Mouse (Mus musculus): ENCODE data around the gene Oasl2. TPM values are rescaled to one million over a fixed set of nuclear protein-coding genes. Genes with fewer than 3 reads are reported as not detected.
"Not testable (repeated sequence)": the region's sequence is repeated elsewhere in the genome, so short reads cannot be mapped to it uniquely, and the experiment has no call there.

The Oasl2 gene
- 4.2 and 6.2 TPM in 2 replicates for polyA plus RNA-seq (2015; fragmentation: Nextera tagmentation; extraction: Ambion mirVana)

DNA sequence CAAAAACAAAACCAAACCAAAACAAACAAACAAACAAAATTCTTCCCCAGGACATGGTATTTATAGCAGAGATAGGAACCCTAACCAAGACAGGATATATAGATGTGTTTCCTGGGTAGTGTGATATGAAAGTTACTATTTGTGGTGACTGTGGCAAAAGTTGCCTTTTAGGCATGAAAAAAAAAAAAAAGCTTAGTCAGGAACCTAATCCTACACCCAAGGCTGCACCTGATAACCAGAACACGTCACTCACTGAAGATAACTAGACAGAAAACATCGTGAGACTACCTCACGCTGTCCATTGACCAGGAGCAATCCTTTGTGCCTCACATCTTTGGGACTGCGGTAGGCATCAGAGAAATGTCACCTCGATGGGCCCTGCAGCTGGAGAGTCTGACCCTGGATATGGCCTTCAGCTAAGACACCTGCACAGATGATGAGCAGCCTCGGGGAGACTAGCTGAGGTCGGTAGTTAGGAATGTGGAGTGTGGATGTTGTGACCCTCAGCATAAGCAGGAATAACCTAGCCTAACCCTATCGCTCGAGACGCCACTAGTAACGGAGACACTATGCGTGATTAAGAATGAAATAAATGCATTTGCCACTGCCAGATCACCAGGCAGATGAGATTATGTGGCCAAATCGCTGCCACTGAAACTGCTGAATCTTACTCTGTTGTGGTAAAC, at the start of gene Oasl2:
Gene Oasl2 (plus strand): TSS at position 249 of the 686 bp plus-strand sequence.
- no peak for ATAC-seq (replicated peaks; ENCODE audit: low FRiP score)
- Histone ChIP-seq H3K9me3 (replicated peaks) (no peaks in the 10 kb centered on the region), H3K27me3 (no peaks in the 10 kb centered on the region; the same call in 1 of the 2 replicates), H3K4me1 (peaks cover 14% of the 10 kb centered on the region), H3K4me2 (peak within 1 kb of the TSS; percentile 50), H3K9ac (peak within 1 kb of the TSS; percentile 31; the same call in 1 of the 2 replicates), H3K4me3 (replicated peaks) (peak within 1 kb of the TSS; percentile 24), H3K36me3 (no peaks in the 10 kb centered on the region), H3K27ac (0 out of 2 replicates have a peak within 1 kb of the TSS, but pooled peaks have one; percentile 22)
- 63% methylated on average over 13 of the region's 13 CpGs for WGBS

DNA sequence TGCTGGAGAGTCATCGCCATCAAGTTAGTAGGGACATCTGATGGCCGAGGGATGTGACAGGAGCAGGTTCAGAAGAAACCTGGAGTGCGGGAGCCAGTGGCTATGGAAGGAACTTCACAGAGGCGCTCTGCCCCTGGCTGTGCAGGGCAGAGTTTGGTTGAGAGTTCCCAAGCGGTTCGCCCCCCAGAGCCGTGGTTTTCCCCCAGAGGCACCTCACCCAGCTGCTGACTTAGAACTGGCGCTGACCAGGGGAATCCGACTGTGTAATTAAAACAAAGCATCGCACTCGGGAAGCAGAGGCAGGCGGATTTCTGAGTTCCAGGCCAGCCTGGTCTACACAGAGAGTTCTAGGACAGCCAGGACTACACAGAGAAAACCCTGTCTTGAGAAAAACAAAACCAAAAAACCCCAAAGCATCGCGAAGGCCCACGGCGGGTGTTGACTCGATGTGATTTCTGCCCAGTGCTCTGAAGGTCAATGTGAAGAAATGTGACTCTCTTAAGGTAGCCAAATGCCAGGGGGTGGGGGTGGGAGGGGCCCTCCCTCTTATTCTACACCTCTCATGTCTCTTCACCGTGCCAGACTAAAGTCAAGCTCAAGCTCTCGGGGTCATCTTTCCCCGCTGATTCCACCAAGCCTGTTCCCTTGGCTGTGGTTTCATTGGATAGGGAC, 45.0 kb upstream of the Oasl2 start:
- H3K4me2 ChIP-seq = no peak overlapping the region
- 78% methylated on average over 20 of the region's 20 CpGs for WGBS
- no peak for ATAC-seq (replicated peaks; ENCODE audit: low FRiP score)
- no peak overlapping the region for H3K9ac ChIP-seq
- no peak overlapping the region for H3K27ac ChIP-seq
- H3K27me3 ChIP-seq = no peaks in the 10 kb centered on the region
- H3K4me3 ChIP-seq (replicated peaks) = no peak overlapping the region
- H3K4me1 ChIP-seq = no peaks in the 10 kb centered on the region
- H3K36me3 ChIP-seq = no peaks in the 10 kb centered on the region
- H3K9me3 ChIP-seq (replicated peaks) = no peaks in the 10 kb centered on the region

DNA sequence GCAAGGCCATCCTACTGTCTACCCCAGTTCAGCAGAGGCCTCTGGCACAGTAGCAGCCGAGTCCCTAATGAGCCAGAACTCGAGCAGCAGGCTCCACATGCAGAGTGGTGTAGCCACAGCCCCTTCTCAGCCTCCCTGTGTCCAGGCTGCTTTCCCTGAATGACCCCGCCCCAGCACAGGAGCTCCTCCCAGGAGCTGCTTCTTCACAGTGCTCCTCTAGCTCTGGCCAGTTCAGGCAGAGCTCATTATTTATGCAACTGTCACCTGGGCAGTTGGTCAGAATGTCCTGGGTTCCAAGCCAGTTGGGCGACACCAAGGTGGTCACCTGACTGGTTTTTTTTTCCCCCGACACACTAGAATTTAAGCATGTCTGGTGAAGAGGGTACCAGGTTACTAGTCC, 43.4 kb upstream of the Oasl2 start, which contains the start of gene 4930519G04Rik:
Gene 4930519G04Rik (plus strand): TSS at position 301 of the 400 bp plus-strand sequence.
- H3K9ac ChIP-seq; H3K4me1 ChIP-seq; H3K4me3 ChIP-seq (replicated peaks); H3K27me3 ChIP-seq; H3K36me3 ChIP-seq; ATAC-seq (replicated peaks; ENCODE audit: low FRiP score); H3K27ac ChIP-seq; H3K9me3 ChIP-seq (replicated peaks); H3K4me2 ChIP-seq: not testable (repeated sequence)
- WGBS = 70% methylated on average over 3 of the region's 5 CpGs

DNA sequence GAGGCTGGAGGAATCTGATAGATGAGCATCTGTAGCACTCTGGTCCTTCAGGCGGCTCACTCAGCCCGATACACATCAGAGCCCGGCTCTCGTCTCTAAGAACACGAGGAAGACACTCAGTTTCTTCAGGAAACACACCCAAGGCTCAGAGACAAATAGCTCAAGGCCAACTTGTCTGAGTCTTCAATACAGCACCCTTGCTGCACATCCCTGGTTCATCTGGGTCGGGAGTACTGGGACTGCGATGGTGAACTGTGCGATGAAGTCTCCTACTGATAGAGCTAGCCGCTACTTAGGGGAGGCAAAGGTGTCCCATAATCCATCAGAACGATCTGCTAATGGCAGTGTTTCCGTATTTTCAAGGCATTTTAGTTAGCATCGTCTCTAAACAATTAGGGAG, 38.2 kb upstream of the Oasl2 start, which contains the start of gene Gm9936:
Gene Gm9936 (minus strand): TSS at position 101 of the 400 bp plus-strand sequence.
- H3K9ac ChIP-seq = no peak within 1 kb of the TSS
- peak within 1 kb of the TSS; percentile 27 for H3K4me3 ChIP-seq (replicated peaks)
- H3K9me3 ChIP-seq (replicated peaks) = no peaks in the 10 kb centered on the region
- 85% methylated on average over 12 of the region's 12 CpGs for WGBS
- peaks cover 11% of the 10 kb centered on the region for H3K27me3 ChIP-seq
- no peak for ATAC-seq (replicated peaks; ENCODE audit: low FRiP score)
- no peak within 1 kb of the TSS for H3K27ac ChIP-seq
- H3K36me3 ChIP-seq = no peaks in the 10 kb centered on the region
- peak within 1 kb of the TSS; percentile 57 for H3K4me2 ChIP-seq
- peaks cover 12% of the 10 kb centered on the region; the same call in 1 of the 2 replicates for H3K4me1 ChIP-seq

DNA sequence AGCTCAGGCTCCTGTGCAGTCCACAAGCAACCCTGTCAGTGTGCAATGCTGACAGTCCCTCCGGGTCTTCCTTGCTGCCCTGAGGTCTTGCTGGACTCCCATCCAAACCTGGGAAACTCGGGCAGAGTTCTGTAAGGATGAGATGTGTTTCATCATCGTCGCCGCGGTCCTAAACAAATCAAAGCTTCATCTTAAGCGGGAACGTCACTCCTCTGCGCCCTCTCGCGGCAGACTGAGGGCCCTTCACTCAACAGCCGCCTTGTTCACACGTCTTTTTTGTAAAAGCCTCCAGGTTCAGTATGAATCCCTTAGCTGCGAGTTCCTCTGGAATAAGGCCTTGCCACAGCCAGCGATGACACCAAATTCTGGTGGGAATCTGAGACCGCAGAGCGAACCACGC, 37.5 kb upstream of the Oasl2 start:
- 7% methylated on average over 18 of the region's 18 CpGs for WGBS
- H3K4me1 ChIP-seq = peaks cover 12% of the 10 kb centered on the region; the same call in 1 of the 2 replicates
- no peak overlapping the region for H3K9ac ChIP-seq
- H3K4me3 ChIP-seq (replicated peaks) = peak overlapping the region; percentile 27
- ATAC-seq (replicated peaks; ENCODE audit: low FRiP score) = no peak
- H3K27me3 ChIP-seq = peaks cover 11% of the 10 kb centered on the region
- H3K36me3 ChIP-seq = no peaks in the 10 kb centered on the region
- H3K27ac ChIP-seq = no peak overlapping the region
- peak overlapping the region; percentile 57 for H3K4me2 ChIP-seq
- H3K9me3 ChIP-seq (replicated peaks) = no peaks in the 10 kb centered on the region

DNA sequence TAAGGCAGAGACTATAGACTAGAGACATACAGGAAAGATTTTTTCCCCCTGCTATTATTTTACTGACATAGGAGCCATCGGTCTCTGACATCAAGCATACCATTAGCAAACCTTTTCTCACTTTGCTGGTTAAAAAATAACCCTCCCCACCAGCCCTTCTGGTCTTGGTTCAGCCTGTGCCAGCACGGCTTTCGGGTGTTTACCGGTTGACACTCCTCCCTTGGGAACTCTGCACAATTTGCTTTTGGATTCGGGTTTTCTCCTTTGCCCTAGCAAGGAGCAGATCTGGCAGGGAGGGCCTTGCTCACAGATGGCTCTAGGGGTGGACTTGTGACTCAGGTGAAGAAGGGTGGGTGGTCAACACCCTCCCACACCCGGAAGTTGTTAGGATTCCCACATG, 35.0 kb upstream of the Oasl2 start:
- no peak overlapping the region for H3K4me3 ChIP-seq (replicated peaks)
- H3K27me3 ChIP-seq = peaks cover 11% of the 10 kb centered on the region
- no peak overlapping the region for H3K27ac ChIP-seq
- no peak overlapping the region for H3K4me2 ChIP-seq
- no peaks in the 10 kb centered on the region for H3K9me3 ChIP-seq (replicated peaks)
- H3K4me1 ChIP-seq = peaks cover 12% of the 10 kb centered on the region; the same call in 1 of the 2 replicates
- 64% methylated on average over 6 of the region's 6 CpGs for WGBS
- ATAC-seq (replicated peaks; ENCODE audit: low FRiP score) = no peak
- no peaks in the 10 kb centered on the region for H3K36me3 ChIP-seq
- H3K9ac ChIP-seq = no peak overlapping the region

DNA sequence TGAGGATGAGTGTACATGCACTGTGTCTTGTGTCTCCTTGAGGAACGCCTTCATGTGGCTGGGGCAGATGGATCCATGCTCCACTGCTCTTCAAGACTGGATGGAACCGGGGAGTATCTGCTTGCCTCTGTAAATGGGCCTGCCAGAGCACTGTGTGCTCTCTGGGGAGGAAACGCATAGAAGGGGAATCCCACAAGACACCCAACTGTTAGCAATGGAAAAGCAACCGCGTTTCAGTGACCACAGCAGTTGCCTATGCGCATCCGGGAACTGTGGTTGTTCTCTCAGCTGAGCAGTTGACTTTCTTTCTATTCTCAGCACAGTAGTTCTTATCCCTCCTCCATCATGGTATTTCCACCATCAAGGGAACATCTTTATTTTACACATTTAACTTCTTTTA, 31.9 kb upstream of the Oasl2 start:
- H3K4me3 ChIP-seq (replicated peaks) = no peak overlapping the region
- no peak overlapping the region for H3K4me2 ChIP-seq
- H3K36me3 ChIP-seq = 0 out of 2 replicates have a peak, but pooled peaks cover 3% of the 10 kb centered on the region
- H3K4me1 ChIP-seq = peaks cover 9% of the 10 kb centered on the region; the same call in 1 of the 2 replicates
- no peaks in the 10 kb centered on the region for H3K27me3 ChIP-seq
- H3K9ac ChIP-seq = no peak overlapping the region
- WGBS = 79% methylated on average over 7 of the region's 7 CpGs
- no peak overlapping the region for H3K27ac ChIP-seq
- H3K9me3 ChIP-seq (replicated peaks) = peaks cover 14% of the 10 kb centered on the region
- no peak for ATAC-seq (replicated peaks; ENCODE audit: low FRiP score)

DNA sequence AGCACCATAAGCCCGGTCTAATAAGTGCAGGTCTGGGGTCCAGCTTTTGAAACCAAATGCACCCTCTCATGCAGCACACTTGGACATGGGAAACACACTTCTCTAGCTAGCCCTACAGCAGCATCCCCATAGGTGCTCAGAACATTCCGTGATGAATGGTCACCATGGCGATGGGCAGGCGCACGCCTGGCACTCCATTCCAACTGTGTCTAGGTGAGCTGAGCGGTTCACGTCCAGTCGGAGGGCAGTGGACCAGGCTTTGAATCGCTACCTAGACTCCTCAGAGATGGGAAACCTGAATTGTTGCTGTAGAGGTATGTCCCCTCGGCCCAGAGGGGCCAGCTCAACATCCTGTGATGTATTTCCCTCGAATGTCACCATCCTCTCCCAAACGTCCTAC, 31.5 kb upstream of the Oasl2 start:
- H3K4me1 ChIP-seq = peaks cover 9% of the 10 kb centered on the region; the same call in 1 of the 2 replicates
- no peak overlapping the region for H3K4me2 ChIP-seq
- 0 out of 2 replicates have a peak, but pooled peaks cover 3% of the 10 kb centered on the region for H3K36me3 ChIP-seq
- ATAC-seq (replicated peaks; ENCODE audit: low FRiP score) = no peak
- no peak overlapping the region for H3K27ac ChIP-seq
- peaks cover 14% of the 10 kb centered on the region for H3K9me3 ChIP-seq (replicated peaks)
- H3K9ac ChIP-seq = no peak overlapping the region
- 87% methylated on average over 12 of the region's 12 CpGs for WGBS
- no peak overlapping the region for H3K4me3 ChIP-seq (replicated peaks)
- H3K27me3 ChIP-seq = no peaks in the 10 kb centered on the region

DNA sequence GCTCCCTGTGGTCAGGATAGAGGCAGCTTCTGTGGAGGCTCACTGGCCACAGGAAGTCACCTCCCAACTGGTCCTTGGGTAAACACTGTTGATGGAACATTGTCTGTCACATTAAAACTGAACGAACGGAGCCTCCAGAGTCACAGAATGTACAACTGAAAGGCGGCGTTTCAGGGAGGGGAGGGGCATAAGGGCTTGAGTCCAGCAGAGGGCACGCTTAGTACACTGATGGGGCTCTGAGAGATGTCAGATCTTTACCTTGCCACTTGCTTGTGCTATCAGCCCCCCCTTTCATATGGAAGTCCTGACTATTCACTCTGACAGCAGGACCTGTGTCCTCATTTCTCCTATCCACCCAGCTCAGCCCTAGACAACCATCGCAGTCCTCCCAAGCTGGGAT, 20.9 kb upstream of the Oasl2 start:
- Histone ChIP-seq H3K27me3 (no peaks in the 10 kb centered on the region; the same call in 1 of the 2 replicates), H3K9ac (no peak overlapping the region), H3K4me1 (peaks cover 26% of the 10 kb centered on the region), H3K36me3 (no peaks in the 10 kb centered on the region), H3K4me3 (replicated peaks) (no peak overlapping the region), H3K4me2 (peak overlapping the region; percentile 19; the same call in 1 of the 2 replicates), H3K9me3 (replicated peaks) (no peaks in the 10 kb centered on the region), H3K27ac (no peak overlapping the region)
- no peak for ATAC-seq (replicated peaks; ENCODE audit: low FRiP score)
- WGBS = 36% methylated on average over 6 of the region's 6 CpGs

DNA sequence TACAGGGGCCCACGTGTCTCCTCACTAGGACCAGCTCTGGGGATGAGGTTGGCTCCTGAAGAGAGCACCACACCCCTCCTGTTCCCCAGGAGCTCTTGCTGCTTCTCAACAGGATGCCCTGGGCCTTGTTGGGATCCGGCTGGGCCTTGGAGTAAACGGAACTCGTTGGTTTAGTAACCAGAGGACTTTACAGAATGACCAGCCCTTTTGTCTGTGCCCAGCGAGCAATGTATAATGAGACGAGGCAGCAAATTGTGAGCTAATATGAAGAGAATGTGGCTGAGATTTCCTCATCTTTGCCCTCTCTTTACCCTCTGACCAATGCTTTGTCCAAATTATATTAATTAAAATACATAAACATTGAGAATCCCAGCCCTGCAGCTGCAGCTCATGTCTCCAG, 20.4 kb upstream of the Oasl2 start:
- Histone ChIP-seq H3K4me3 (replicated peaks) (no peak overlapping the region), H3K36me3 (no peaks in the 10 kb centered on the region), H3K27ac (no peak overlapping the region), H3K9me3 (replicated peaks) (no peaks in the 10 kb centered on the region), H3K4me2 (no peak overlapping the region), H3K4me1 (peaks cover 26% of the 10 kb centered on the region), H3K27me3 (no peaks in the 10 kb centered on the region; the same call in 1 of the 2 replicates), H3K9ac (no peak overlapping the region)
- ATAC-seq (replicated peaks; ENCODE audit: low FRiP score) = no peak
- 47% methylated on average over 6 of the region's 6 CpGs for WGBS

DNA sequence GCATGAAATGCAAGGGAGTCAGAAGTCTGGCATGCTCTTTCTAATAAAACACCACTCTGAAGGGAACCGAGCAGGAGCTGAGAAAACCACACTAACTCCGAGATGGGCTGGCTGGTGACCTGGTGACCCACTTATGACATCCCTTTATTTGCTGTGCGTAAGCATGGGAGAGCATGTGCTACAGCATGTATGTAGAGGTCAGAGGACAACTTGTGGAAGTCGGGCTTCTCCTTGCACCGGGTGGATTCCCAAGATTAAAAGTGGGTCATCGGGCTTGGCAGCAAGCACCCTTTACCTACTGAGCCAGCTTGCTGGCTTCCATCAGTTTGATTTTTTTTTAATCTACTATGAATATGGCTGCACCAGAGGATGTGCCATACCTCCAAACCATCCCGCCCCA, 19.2 kb upstream of the Oasl2 start:
- Histone ChIP-seq H3K4me1 (peaks cover 26% of the 10 kb centered on the region), H3K9ac (no peak overlapping the region), H3K4me2 (no peak overlapping the region), H3K4me3 (replicated peaks) (no peak overlapping the region), H3K36me3 (no peaks in the 10 kb centered on the region), H3K27ac (no peak overlapping the region), H3K9me3 (replicated peaks) (no peaks in the 10 kb centered on the region), H3K27me3 (no peaks in the 10 kb centered on the region; the same call in 1 of the 2 replicates)
- ATAC-seq (replicated peaks; ENCODE audit: low FRiP score) = no peak
- 64% methylated on average over 7 of the region's 7 CpGs for WGBS

DNA sequence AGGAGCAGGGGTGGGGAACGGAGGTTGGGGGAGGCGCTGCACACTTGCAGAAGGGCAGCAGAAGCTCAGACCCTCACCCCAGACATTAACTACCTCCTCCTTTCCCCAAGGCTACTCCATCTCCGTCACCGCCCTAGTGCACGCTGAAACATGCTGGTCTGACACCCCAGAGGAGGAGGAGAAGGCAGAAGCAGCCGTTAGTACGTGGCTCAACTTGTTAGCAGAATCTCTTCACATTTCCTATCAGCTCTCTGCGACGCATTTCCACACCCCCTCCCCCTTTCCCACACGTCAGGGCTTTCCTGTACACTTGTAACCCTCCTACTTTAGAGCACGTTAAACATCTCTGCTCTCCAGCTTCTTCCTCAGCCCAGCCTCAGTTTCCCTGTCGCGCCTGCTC, 17.3 kb upstream of the Oasl2 start:
- peaks cover 26% of the 10 kb centered on the region for H3K4me1 ChIP-seq
- WGBS = 52% methylated on average over 13 of the region's 13 CpGs
- no peak overlapping the region for H3K4me3 ChIP-seq (replicated peaks)
- ATAC-seq (replicated peaks; ENCODE audit: low FRiP score) = no peak
- H3K4me2 ChIP-seq = no peak overlapping the region
- H3K27me3 ChIP-seq = no peaks in the 10 kb centered on the region; the same call in 1 of the 2 replicates
- no peak overlapping the region for H3K27ac ChIP-seq
- no peaks in the 10 kb centered on the region for H3K36me3 ChIP-seq
- no peaks in the 10 kb centered on the region for H3K9me3 ChIP-seq (replicated peaks)
- H3K9ac ChIP-seq = no peak overlapping the region

All from kidney, embryonic 15.5 days (tissue).